Mouse (Mus musculus) G1E-ER4 (cell line): ENCODE data around the gene Slc35f1. TPM values are rescaled to one million over a fixed set of nuclear protein-coding genes. Genes with fewer than 3 reads are reported as not detected.

Experiments used
- GATA1 ChIP-seq: IDR thresholded peaks from one replicate; pipeline ENCODE4 v1.8.0; 2012; ENCODE audit warnings: low read length, inconsistent platforms
- polyA plus RNA-seq: library from polyadenylated mRNA; stranded (reverse); fragments of >175 nt; gene quantifications from 2 replicates; pipeline ENCODE4 v1.2.3, GENCODE M21; 2012

Slc35f1 gene
- polyA plus RNA-seq, result not detected in 2 replicates

GRCm38 (mm10) chr10:52690334-52690991 is at the start of gene Slc35f1:
TSS of gene Slc35f1 (plus strand) at chr10:52690533.
- TF ChIP-seq GATA1, result no peak

GRCm38 (mm10) chr10:52671234-52671633 is 19.1 kb upstream of the Slc35f1 start:
- TF ChIP-seq GATA1, result no peak

- TF ChIP-seq GATA1, result no peak
These were observed 829 bp downstream of the Slc35f1 start for GRCm38 (mm10) chr10:52690992-52691731.

DNA sequence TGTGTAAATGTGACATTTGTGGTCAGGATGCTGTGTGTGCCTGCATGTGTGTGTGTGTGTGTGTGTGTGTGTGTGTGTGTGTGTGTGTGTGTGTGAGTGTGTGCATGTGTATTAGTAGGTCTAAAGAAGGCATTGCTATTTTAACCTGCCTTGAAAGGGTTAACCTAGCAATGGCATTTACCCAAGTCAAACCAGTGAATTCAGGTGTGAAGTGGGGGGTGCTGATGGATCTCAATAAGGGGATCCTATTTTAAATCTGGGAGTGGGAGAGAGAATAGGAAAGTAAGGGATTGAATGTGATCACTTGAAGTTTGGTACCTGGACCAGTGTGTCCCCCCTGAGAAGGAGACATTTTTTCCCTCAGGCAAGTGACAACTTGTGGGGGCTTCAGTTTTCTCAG is 13.4 kb downstream of the Slc35f1 start:
- TF ChIP-seq GATA1, result no peak

- TF ChIP-seq GATA1, result no peak
These were observed 14.0 kb downstream of the Slc35f1 start for GRCm38 (mm10) chr10:52704101-52705051.

DNA sequence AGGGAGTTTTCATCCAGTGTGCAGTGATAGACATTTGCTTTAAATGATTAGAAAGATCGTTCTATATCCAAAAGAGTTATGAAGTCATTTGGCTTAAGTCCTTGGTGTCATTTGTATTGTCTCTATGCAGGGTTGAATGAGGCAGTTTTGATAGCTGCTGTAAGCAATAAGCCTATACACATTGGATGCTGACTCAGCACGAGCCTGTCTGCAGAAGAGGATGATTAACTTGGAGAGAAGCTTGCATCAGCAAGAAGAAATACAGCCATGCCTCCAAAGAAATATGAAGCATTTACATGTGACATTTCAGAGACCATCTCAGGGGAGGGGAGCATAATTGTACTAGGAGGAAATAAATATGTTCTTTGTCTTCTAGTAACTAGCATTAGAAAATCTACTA is 19.1 kb downstream of the Slc35f1 start:
- TF ChIP-seq GATA1, result no peak

DNA sequence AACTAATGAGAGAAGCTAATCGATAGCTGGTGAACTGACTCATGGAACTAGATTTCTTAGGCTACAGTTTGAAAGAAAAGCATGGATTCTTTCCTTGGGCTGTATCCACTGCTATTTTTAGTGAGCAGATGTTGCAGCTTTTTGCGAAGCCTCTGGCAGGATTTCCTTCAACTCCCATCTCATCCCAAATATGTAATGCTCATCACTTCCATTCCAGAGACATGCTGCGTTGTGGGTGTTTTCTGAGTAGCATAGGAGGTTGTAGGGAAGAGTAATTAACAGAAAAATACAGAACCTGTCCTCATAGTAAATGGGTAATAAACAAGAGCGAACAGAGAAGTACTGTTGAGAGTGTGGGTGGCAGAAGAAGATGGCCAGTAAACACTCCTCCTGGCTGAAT is 21.8 kb downstream of the Slc35f1 start:
- TF ChIP-seq GATA1, result no peak

DNA sequence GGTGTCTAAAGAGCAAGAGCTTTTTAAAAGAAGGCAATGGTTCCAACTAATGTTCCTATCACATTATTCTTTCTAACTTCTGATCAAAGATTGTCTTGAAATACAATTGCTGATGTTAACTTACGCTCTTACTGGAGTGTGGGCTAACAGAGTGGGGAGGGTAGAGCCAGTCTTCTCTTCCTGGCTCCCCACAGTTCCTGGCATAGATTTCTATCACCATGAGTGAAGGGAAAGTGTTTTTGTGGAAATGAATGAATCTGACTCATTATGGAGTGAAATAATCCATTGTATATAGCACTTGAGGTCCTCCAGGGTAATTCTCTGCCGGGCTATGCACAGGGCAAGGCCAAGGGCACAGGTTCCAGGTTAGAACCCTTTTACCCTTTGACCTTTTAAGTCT is 24.2 kb downstream of the Slc35f1 start:
- no peak for TF ChIP-seq GATA1

DNA sequence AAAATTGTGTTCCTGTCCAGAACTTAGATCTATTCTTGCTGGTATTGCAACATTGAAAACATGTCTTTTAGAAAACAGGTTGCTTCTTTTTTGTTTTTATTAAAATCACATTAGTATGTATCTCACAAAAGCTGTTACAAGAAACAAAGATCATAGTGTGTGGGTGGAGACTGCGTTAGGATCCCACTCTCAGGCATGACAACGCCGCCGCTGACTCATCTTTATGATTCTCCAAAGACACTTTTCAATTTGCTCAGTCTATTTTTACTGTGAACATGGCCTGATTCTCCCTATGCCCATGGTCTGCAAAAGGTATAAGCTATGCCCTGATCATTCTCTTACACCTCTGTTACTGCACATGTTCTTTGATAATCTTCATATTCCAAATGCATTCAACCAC is 24.8 kb downstream of the Slc35f1 start:
- no peak for TF ChIP-seq GATA1

DNA sequence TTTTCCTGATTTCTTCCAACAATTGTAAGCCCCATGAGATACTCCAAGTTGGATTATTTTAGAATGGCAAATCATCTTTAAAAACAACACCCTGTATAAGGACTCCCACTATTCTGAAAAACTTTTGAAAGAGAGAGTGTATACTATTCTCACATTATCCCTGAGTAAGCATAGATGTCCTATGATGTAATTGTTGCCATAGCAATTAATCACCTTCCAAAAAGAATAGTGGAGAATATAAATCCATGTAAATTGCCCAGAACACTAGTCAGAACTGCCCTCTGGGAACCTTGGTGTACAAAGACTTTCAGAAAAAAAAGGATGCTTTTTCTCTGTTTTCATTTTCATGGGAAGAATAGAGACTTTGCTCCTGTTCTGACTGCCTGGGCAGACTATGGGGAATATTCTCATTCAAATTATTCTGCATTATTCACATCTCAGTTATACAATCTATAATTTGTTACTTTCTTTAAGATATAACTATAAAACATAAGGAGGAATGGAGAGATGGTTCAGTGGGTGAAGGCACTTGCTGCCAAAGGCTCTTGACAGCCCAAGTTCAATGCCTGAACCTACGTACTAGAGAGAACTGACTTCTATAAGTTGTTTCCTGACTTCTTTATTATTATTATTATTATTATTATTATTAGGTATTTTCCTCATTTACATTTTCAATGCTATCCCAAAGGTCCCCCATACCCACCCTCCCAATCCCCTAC is 28.0 kb downstream of the Slc35f1 start:
- TF ChIP-seq GATA1, result no peak

- no peak for TF ChIP-seq GATA1
These were observed 36.3 kb downstream of the Slc35f1 start for GRCm38 (mm10) chr10:52726674-52727073.

DNA sequence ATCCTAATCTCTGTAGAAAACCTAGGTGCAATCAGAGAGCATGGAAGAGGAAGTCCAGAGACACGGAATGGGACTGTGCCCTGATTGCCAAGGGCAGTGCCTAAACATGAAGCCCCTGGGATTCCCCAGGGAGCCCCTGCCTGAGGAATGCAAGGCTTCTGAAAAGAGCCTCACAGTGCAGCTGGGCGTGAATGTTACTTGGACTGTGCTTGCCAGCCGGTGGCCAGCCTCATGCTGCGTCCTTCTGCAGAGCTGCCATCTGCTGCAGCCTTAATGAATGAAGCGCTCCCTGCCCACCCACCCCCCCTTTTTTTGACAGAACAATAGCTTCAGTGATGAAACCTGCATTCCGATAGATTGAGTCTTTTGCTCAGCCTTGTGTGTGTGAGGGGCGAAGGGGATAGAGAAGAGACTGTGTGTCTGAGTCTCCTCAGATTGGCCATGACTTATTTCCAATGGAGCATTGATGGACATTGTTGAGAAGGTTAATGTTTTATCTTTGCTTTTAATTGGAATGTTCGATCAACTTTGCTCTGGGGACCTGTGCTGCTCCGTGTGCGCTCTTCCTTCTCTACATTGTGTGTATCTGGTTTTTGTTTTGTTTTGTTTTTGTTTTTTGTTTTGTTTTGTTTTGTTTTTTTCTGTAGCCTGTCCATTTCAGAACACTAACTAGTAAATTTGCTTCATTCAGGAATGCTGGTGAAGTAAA is 52.5 kb downstream of the Slc35f1 start:
- TF ChIP-seq GATA1, result no peak

DNA sequence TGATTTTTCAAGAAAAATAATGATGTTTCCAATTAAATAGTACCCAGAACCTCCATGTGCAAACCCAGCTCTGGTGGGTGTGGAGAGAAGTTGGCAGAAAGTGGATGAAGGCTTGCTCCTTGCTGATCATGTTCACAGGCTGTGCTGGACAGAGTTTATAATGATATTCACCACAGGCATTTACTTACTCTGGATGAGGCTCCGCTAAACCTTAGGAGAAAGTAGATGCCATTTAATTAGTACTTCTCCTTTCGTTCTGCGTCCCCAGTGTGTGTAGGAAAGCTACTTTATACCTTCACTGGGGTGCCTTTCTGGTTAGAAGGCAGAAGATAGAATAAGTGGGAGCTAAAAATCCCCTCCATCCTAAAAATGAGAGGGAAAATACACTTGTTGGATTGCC is 53.5 kb downstream of the Slc35f1 start:
- no peak for TF ChIP-seq GATA1

DNA sequence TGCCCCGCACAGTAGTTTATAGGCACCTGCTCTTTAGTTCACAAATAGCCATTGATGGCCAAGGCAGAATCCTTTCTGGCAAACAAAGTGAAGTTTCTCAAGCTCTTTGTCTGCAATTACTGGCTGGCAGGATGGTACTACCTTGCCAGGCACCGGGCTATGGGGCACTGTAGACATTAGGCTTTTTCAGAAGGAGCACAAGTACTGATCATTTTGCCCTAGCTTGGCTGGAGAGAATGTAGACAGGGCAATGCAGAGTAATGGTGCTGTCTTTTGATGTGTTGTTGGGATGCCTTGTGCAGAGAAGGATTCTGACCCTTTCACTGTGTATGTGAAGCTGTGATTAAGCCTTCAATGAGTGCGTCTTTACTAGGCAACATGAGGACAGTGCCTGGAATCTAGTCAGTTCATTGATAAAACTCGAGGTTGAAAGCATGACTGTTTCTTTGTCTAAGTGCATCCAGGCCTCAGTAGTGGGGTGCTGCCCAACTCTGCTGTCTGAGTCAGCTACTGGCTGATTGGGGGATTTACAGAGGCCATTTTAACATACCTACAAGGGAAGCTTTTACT is 57.8 kb downstream of the Slc35f1 start:
- no peak for TF ChIP-seq GATA1
